Mouse (Mus musculus) heart, adult 2 months (tissue): Measurements from ENCODE around the gene Pmepa1.

Source experiments
- CTCF ChIP-seq: fragments of 200-600 bp; IDR thresholded peaks from 2 replicates; pipeline ENCODE4 v1.8.1; 2022; ENCODE audit warnings: antibody characterized with exemption, mild to moderate bottlenecking, moderate library complexity
- EP300 ChIP-seq: fragments of 200-500 bp; IDR thresholded peaks from 2 replicates; pipeline ENCODE4 v1.6.1; 2011; ENCODE audit warnings: low read depth, low read length, control low read depth; ENCODE audit not compliant: insufficient read depth
- POLR2A ChIP-seq: fragments of 200-500 bp; IDR thresholded peaks from 2 replicates; pipeline ENCODE4 v1.6.1; 2011; ENCODE audit warnings: mild to moderate bottlenecking, low read depth, low read length, control low read depth; ENCODE audit not compliant: insufficient read depth

DNA sequence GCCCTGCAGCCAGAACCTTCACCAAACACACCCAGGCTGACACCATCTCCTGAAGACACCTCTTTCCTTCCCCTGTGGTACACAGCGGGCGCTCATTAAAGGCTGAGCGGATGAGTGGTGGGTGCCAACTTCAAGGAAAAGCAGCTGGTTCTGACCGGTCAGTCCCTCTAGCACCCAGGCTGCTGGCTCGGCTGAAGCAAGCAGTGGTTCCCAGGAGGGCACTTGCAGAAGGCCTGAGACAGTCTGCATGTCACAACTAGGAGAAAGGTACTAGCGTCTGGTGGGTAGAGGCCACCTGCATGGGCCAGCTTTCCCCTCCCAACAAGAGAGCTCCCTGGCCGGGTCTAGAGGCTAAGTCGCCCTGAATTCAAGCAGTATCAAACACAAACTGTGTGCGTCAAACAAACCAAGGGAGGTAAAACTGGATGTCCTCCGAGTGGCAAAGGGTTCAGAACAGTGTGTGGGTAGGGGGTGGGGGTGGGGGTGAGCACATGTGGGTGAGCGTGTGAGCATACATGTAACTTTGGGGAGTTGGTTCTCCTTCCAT lies 3.9 kb downstream of the Pmepa1 start:
- TF ChIP-seq CTCF (no peak), EP300 (no peak), POLR2A (no peak)
